Mouse (Mus musculus) testis, adult 2 months (tissue): ENCODE results near the gene Ttc28. TPM values are rescaled to one million over a fixed set of nuclear protein-coding genes. Genes with fewer than 3 reads are reported as not detected.
A peak's percentile ranks its signal among the peaks of the same experiment; 100 is the strongest.

ENCODE experiments used
- H3K27ac ChIP-seq: fragments of 200-500 bp; 2 replicates; pipeline ENCODE4 v1.5.1; 2012; ENCODE audit warnings: low read depth, low read length; ENCODE audit not compliant: control insufficient read depth, insufficient read depth
- H3K27me3 ChIP-seq: fragments of 200-500 bp; 2 replicates; pipeline ENCODE4 v1.6.1; 2012; ENCODE audit warnings: mild to moderate bottlenecking, low read length, moderate library complexity; ENCODE audit not compliant: control insufficient read depth, insufficient read depth
- H3K36me3 ChIP-seq: fragments of 200-500 bp; 2 replicates; pipeline ENCODE4 v1.6.1; 2012; ENCODE audit warnings: mild to moderate bottlenecking, low read length; ENCODE audit not compliant: control insufficient read depth, insufficient read depth
- H3K4me1 ChIP-seq: fragments of 200-500 bp; 2 replicates; pipeline ENCODE4 v1.6.1; 2012; ENCODE audit warnings: low read length; ENCODE audit not compliant: control insufficient read depth, insufficient read depth
- H3K4me3 ChIP-seq: fragments of 200-500 bp; 2 replicates; pipeline ENCODE4 v1.5.1; 2012; ENCODE audit warnings: low read depth, mild to moderate bottlenecking, low read length, moderate library complexity, mixed read lengths; ENCODE audit not compliant: control insufficient read depth
- CTCF ChIP-seq: fragments of 200-500 bp; IDR thresholded peaks from 2 replicates; pipeline ENCODE4 v1.5.1; 2012; ENCODE audit warnings: low read depth, mild to moderate bottlenecking, inconsistent platforms, low read length, moderate library complexity; ENCODE audit not compliant: control insufficient read depth, insufficient read depth, insufficient replicate concordance
- POLR2A ChIP-seq: fragments of 200-500 bp; IDR thresholded peaks from 2 replicates; pipeline ENCODE4 v1.6.1; 2012; ENCODE audit warnings: low read depth, mild to moderate bottlenecking, inconsistent platforms, low read length, moderate library complexity; ENCODE audit not compliant: control insufficient read depth
- polyA plus RNA-seq: library from polyadenylated mRNA; depleted of rRNA; stranded (reverse); fragments of >200 nt; gene quantifications from 2 replicates; pipeline ENCODE4 v1.2.3, GENCODE M21; 2012

The Ttc28 gene
- polyA plus RNA-seq, 1 experiment = 4.6 TPM

DNA sequence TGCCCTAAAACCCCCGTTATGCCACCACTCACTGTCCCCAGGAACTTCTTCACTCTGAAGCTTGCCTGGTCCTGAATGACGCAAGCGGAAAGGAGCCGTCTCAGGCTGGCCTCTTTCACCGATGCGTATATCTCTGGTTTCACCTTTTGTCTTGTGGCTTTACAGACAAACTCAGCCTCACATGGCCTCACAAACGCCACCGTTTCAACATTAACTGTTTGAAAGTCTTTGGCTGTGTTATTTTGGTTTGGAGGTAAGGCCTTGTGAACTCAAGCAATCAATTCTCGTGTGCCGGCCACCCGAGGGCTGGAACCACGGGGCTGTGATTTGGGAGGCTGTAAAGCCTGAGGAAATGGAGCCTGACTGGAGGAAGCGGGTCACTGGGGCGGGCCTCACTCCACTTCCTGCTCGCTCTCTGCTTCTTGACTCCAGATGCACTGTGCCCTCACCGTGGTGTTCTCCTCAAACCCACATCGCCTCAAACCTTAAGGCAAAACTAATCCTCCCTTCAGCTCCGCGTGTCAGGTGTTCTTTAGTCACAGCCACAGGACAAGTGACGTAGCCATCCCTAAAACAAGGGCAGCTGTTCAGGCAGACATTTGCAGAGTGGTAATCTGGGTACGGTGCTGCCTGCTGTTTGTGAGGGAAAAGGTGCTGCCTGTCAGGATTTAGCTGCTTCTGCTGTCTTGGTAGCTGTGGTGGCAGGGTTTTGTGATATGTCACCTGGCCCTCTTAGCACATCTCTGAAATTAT lies 298.9 kb downstream of the Ttc28 start:
- H3K27me3 ChIP-seq = no peaks in the 10 kb centered on the region
- H3K27ac ChIP-seq = no peak overlapping the region
- H3K4me1 ChIP-seq = no peaks in the 10 kb centered on the region
- no peaks in the 10 kb centered on the region for H3K36me3 ChIP-seq
- no peak overlapping the region for H3K4me3 ChIP-seq
- TF ChIP-seq POLR2A = no peak
- TF ChIP-seq CTCF = no peak

DNA sequence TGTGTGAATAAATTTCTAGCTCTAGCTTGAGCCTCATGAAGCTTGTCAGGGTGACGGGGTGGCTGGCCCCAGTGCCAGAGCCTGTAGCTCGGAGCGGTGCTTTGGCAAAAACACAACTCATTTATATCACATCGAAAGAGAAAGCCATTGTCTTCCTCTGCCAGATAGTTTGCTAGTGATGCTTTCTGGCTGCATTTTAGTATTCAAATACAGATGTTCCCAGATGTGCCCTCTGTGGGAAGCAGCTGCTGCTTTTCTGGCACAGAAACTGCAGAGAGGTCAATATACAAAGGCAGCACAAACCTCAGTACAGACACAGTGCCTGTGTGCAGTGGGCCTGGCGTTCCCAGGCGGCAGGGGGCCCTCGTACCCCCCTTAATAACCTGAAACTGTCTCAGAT lies 300.0 kb downstream of the Ttc28 start:
- Histone ChIP-seq H3K4me1 (no peaks in the 10 kb centered on the region), H3K27ac (no peak overlapping the region), H3K36me3 (no peaks in the 10 kb centered on the region), H3K27me3 (no peaks in the 10 kb centered on the region), H3K4me3 (no peak overlapping the region)
- TF ChIP-seq POLR2A (no peak), CTCF (no peak)

DNA sequence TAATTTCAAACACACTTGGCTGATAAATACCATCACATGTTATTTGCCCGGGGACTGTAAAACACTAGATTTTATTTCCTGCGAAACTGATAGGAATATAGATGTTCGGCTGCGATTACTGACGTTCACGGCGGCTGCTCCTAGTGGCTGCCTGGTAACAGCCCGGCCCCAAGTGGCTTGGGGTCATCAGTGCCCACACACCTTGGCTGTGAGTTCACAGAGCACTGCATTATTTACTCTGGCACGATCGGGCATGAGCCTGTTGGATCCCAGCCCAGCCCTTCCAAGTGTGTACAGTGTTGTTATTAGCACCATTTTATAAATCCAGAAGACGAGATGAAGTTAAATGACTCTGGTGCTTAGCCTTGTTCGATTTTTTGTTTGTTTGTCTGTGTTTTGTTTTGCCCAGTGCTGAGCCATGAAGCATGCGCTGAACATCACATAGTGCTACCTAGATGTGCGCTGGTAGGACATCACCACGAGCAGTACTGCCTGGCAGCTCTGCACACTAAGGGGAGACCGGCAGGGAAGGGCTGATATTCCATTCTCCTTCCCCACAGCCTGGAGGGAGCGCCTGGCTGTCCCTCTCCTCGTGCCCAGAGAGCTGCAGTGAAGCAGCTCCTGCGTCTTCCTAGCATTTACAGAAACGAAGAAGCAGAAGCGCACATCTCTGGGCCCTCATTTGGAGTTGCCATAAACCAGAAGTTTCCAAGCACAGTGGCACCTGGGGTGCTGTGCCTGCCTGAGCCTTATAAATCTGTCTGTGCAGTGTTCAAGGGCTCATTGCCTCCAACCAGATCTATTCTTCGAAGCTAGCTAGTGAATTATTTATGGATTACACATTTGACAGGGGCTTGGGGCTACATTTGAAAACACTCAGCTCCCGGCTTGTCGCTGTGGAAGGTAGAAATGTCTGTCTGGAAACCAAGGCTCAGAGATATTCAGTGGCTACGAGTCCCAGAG lies 300.8 kb downstream of the Ttc28 start:
- Histone ChIP-seq H3K36me3 (no peaks in the 10 kb centered on the region), H3K4me3 (no peak overlapping the region), H3K27me3 (no peaks in the 10 kb centered on the region), H3K4me1 (no peaks in the 10 kb centered on the region), H3K27ac (no peak overlapping the region)
- TF ChIP-seq POLR2A (no peak), CTCF (no peak)

DNA sequence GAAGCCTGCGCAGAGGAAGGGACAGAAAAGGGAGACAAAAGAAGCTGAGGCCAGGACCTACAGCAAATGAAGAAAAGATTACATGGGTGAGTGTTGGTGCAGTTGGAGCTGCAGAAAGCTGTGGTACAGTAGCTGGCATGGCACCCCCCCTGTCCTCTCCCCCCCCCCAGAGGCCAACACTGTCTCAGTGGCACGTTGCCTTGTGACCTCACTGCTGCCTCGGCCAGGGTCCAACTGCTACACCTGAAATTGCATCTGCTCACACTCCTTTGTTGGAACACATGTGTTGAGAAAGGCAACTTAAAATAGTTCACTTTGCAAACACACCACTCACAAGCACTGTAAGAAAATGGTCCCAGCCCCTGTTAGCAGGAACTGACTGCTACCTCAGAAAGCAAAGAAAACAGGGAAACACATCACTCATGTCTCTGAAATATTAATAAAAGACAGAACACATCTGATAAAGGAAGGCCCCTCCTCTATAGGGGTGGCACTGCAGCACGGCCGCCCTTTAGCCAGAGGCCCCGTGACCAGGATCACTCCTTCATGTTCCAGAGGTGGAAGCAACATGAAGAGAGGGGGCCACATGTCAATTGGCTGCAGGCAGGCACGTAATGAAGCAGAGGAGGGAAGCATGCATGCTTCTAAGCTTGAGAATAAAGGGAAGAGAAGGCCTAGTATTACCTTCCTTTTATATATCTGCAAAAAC lies 301.8 kb downstream of the Ttc28 start:
- Histone ChIP-seq H3K4me3 (no peak overlapping the region), H3K36me3 (no peaks in the 10 kb centered on the region), H3K27me3 (no peaks in the 10 kb centered on the region), H3K4me1 (no peaks in the 10 kb centered on the region), H3K27ac (no peak overlapping the region)
- no peak for TF ChIP-seq CTCF
- no peak for TF ChIP-seq POLR2A

DNA sequence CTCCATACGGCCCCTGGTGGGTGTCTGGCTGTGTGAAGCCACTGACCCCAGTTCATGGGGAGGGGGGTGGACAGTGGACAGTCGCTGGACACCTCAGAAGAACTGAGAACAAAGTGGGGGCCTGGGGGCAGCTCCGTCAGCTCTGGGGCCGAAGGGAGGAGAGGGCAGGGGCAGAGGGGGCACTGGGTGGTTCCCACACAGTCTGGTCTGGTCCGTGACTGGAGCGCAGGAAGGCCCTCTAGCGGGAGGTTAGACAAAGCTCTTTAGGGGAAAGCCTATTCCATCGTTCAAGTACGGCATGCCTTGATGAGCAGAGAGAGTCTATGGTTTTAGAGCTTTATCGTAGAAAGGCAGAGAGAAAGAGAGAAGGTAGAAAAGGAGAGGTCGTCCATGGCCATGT lies 307.0 kb downstream of the Ttc28 start:
- TF ChIP-seq POLR2A (no peak), CTCF (peak; percentile 8; the same call in 1 of the 2 replicates)
- no peaks in the 10 kb centered on the region for H3K4me1 ChIP-seq
- H3K27ac ChIP-seq = no peak overlapping the region
- H3K27me3 ChIP-seq = no peaks in the 10 kb centered on the region
- H3K4me3 ChIP-seq = no peak overlapping the region
- no peaks in the 10 kb centered on the region for H3K36me3 ChIP-seq

DNA sequence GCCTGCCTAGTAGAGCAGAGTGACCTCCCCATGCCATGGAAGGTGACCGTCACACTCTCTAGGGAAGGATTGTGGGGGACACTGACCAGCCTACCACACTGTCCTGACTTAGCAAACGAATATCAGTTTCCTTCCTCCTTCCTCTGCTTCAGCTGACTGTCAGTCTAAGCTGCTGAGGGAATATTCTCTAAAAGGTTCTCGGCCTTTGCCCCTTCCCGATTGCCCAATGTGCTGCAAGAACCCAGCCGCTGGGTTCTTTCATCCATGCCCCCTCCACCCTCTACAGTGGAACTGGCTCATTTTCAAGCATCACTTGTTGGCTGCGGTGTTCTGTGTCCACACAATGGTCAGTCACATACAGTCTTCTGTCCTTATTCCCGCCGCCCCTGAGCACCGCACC lies 312.4 kb downstream of the Ttc28 start:
- Histone ChIP-seq H3K27me3 (no peaks in the 10 kb centered on the region), H3K36me3 (no peaks in the 10 kb centered on the region), H3K4me3 (no peak overlapping the region), H3K4me1 (no peaks in the 10 kb centered on the region; the same call in 1 of the 2 replicates), H3K27ac (no peak overlapping the region)
- TF ChIP-seq POLR2A (no peak), CTCF (no peak)
